Comparison of ENCODE assay signal across 29 mouse cellular contexts in the genomic region with DNA sequence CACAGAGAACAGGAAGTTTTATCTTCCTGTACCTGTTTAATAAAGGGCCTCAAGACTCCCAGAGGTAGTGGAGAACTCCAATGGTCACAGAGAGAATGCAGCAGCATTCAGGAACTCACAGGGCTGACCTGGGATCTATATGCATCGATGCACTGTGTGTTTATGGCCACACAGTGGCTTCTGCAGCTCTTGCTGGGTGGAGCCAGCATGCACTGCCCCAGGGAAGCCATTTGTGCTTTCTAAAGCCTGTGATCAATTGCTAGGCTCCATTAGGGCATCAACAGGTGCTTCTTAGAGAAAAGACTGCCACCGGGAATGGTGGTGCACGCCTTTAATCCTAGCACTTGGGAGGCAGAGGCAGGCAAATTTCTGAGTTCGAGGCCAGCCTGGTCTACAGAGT. TPM values are rescaled to one million over a fixed set of nuclear protein-coding genes. Genes with fewer than 3 reads are reported as not detected.
A peak's percentile ranks its signal among the peaks of the same experiment; 100 is the strongest.
DNase-seq lines count a peak whose midpoint lies in the region; TF ChIP-seq lines count a peak whose summit lies in the region.
"Had no signal": no experiment of that assay in that cellular context is flagged by ENCODE, and none has a peak within 500 bp of the region (broad histone marks: within the 10 kb centered on the region; RNA-seq: fewer than 3 reads in every experiment).

No protein-coding gene starts in this region.

- no peak overlapping the region for H3K27ac ChIP-seq in gastrocnemius, adult 2 months
- no peak overlapping the region for H3K27ac ChIP-seq in left cerebral cortex, adult 2 months
- H3K27ac ChIP-seq: embryonic facial prominence, embryonic 10.5 days; embryonic facial prominence, embryonic 13.5 days; heart, embryonic 10.5 days; heart, embryonic 13.5 days; hindbrain, embryonic 12.5 days; hindbrain, embryonic 15.5 days had no signal

- intact Hi-C loops in gastrocnemius, adult 2 months (cut with DNase I) = no loop called here
- intact Hi-C loops in left cerebral cortex, adult 2 months (cut with DNase I) = no loop called here
- intact Hi-C loops in left cerebral cortex, postnatal 25 days (cut with DNase I) = loop anchor here (10.0 kb wide), 1 partner anchor 948 kb away; a partner anchor contains a TSS

- H3K4me3 ChIP-seq in gastrocnemius, adult 2 months = no peak overlapping the region
- H3K4me3 ChIP-seq in left cerebral cortex, adult 2 months = no peak overlapping the region
- H3K4me3 ChIP-seq: embryonic facial prominence, embryonic 10.5 days; embryonic facial prominence, embryonic 13.5 days; erythroblast, embryonic 14.5 days; heart, embryonic 10.5 days; heart, embryonic 13.5 days; hindbrain, embryonic 12.5 days; hindbrain, embryonic 15.5 days had no signal

- DNase-seq in gastrocnemius, adult 2 months = peak; percentile 16
- DNase-seq in gastrocnemius, postnatal 25 days = no peak
- peak; percentile 9 to 10 for DNase-seq in left cerebral cortex, adult 2 months (ENCODE audit: extremely low spot score in 1 of 2, low spot score in 2 of 2)
- DNase-seq in left cerebral cortex, postnatal 25 days (ENCODE audit: low spot score in 2 of 2) = no peak
- DNase-seq in testis, postnatal 10 days (ENCODE audit: low spot score) = peak; percentile 46
- DNase-seq in testis, postnatal 14 days (ENCODE audit: low spot score) = no peak
- no peak for DNase-seq in layer of hippocampus, adult 8-10 months (ENCODE audit: low spot score in 2 of 2)
- DNase-seq: adrenal gland, postnatal 10 days; adrenal gland, postnatal 36 days; cerebellum, adult 11 months; cerebellum, adult 8-10 months; cerebellum, postnatal 10 days; cerebellum, postnatal 36 days; embryo, embryonic 11 days; forebrain, postnatal 0 days had no signal

- no peak for TF ChIP-seq CTCF in gastrocnemius, adult 2 months (IDR thresholded peaks at IDR 0.05)
- no peak for TF ChIP-seq CTCF in left cerebral cortex, adult 2 months (IDR thresholded peaks at IDR 0.05)

RNA-seq across cellular contexts. Expression of a gene that starts 4.6 kb away (rescaled TPM):
- total RNA-seq in gastrocnemius, adult 2 months (2021) = 1 to 10 TPM; 6.1 to 6.6 TPM
- 1 to 10 TPM; 7.8 to 8.7 TPM for total RNA-seq in gastrocnemius, postnatal 25 days (2021)
- total RNA-seq in left cerebral cortex, adult 2 months (2021) = 10 to 100 TPM; 45.8 to 47.2 TPM
- total RNA-seq in left cerebral cortex, postnatal 25 days (2021) = 10 to 100 TPM; 32.8 to 37.1 TPM
- 10 to 100 TPM; 34.5 to 51.6 (median 42.5) TPM for total RNA-seq in layer of hippocampus, adult 8-10 months (2022)

RNA-seq across cellular contexts. Expression of a gene that starts 4.6 kb away (rescaled TPM):
- total RNA-seq in gastrocnemius, adult 2 months (2021) = not detected
- total RNA-seq in gastrocnemius, postnatal 25 days (2021) = not detected
- under 1 TPM; 0.23 to 0.26 TPM for total RNA-seq in left cerebral cortex, adult 2 months (2021)
- under 1 TPM; 0.11 to 0.21 TPM for total RNA-seq in left cerebral cortex, postnatal 25 days (2021)
- total RNA-seq in layer of hippocampus, adult 8-10 months (2022) = under 1 TPM in 2 of 4 experiments, not detected in 2; 0.09 to 0.22 TPM
- total RNA-seq: adrenal gland, adult 18-20 months; adrenal gland, postnatal 10 days; adrenal gland, postnatal 36 days; gastrocnemius, adult 8-10 months; gastrocnemius, postnatal 36 days; granulocyte monocyte progenitor cell, adult 5-6 weeks; heart, postnatal 25 days; hematopoietic stem cell, adult 5-6 weeks; MEL had no signal

RNA-seq across cellular contexts. Expression of a gene that starts 46.1 kb away (rescaled TPM):
- total RNA-seq in gastrocnemius, adult 2 months (2021) = not detected
- not detected for total RNA-seq in gastrocnemius, postnatal 25 days (2021)
- under 1 TPM in 1 of 2 experiments, not detected in 1; 0.19 TPM for total RNA-seq in left cerebral cortex, adult 2 months (2021)
- total RNA-seq in left cerebral cortex, postnatal 25 days (2021) = under 1 TPM in 1 of 2 experiments, not detected in 1; 0.07 TPM
- under 1 TPM in 2 of 4 experiments, not detected in 2; 0.06 to 0.16 TPM for total RNA-seq in layer of hippocampus, adult 8-10 months (2022)
- total RNA-seq: forebrain, postnatal 0 days; gastrocnemius, adult 8-10 months; gastrocnemius, postnatal 36 days had no signal

Comparison
In these comparisons a context has a peak if more than half of its experiments do, and no peak if none do; other contexts are left out.
1. DNase-seq: peak in gastrocnemius, adult 2 months (single experiment), left cerebral cortex, adult 2 months (2 of 2) and testis, postnatal 10 days (single experiment); none in gastrocnemius, postnatal 25 days (single experiment), left cerebral cortex, postnatal 25 days (0 of 2), testis, postnatal 14 days (single experiment) and layer of hippocampus, adult 8-10 months (0 of 2).